Mouse (Mus musculus) midbrain, embryonic 11.5 days (tissue): ENCODE results near the gene Srprb. TPM values are rescaled to one million over a fixed set of nuclear protein-coding genes. Genes with fewer than 3 reads are reported as not detected.

Experiments used
- ATAC-seq: fragments of 200-750 bp; cut with Nextera tagmentation; 2 replicates; pipeline ENCODE4 v1.8.0; 2017; ENCODE audit warnings: moderate TSS enrichment, moderate library complexity; ENCODE audit not compliant: low FRiP score
- DNase-seq: peaks from one replicate; pipeline ENCODE4 v3.0.0; 2015; ENCODE audit warnings: low spot score; ENCODE audit errors: missing footprints
- H3K27ac ChIP-seq: fragments of 300-500 bp; sonication (generic); 2 replicates; pipeline ENCODE4 v1.5.1; 2014; ENCODE audit warnings: low read depth, low read length
- H3K27me3 ChIP-seq: fragments of 300-500 bp; sonication (generic); 2 replicates; pipeline ENCODE4 v1.6.1; 2014; ENCODE audit warnings: mild to moderate bottlenecking, low read length, moderate library complexity, mixed read lengths; ENCODE audit not compliant: control insufficient read depth, insufficient read depth
- H3K36me3 ChIP-seq: fragments of 300-500 bp; sonication (generic); 2 replicates; pipeline ENCODE4 v1.6.1; 2014; ENCODE audit warnings: mild to moderate bottlenecking, low read length, moderate library complexity, mixed read lengths; ENCODE audit not compliant: control insufficient read depth, insufficient read depth
- H3K4me1 ChIP-seq: fragments of 300-500 bp; sonication (generic); 2 replicates; pipeline ENCODE4 v1.6.1; 2014; ENCODE audit warnings: low read length; ENCODE audit not compliant: control insufficient read depth, insufficient read depth
- H3K4me2 ChIP-seq: fragments of 300-500 bp; sonication (generic); 2 replicates; pipeline ENCODE4 v1.6.1; 2014; ENCODE audit warnings: mild to moderate bottlenecking, moderate library complexity
- H3K4me3 ChIP-seq: fragments of 300-500 bp; sonication (generic); 2 replicates; pipeline ENCODE4 v1.5.1; 2014; ENCODE audit warnings: low read depth, low read length
- H3K9ac ChIP-seq: fragments of 300-500 bp; sonication (generic); 2 replicates; pipeline ENCODE4 v1.6.1; 2014; ENCODE audit warnings: low read length
- H3K9me3 ChIP-seq: fragments of 300-500 bp; sonication (generic); 2 replicates; pipeline ENCODE4 v1.6.1; 2016; ENCODE audit warnings: low read length; ENCODE audit not compliant: control insufficient read depth
- WGBS: fragments of 180-500 bp; shearing (Covaris S2); extraction: QIAGEN DNeasy Blood & Tissue Kit; methylation state at CpG from one replicate; pipeline ENCODE4 v1.1.7; 2014; 5-methylcytosine and 5-hydroxymethylcytosine counted together
- polyA plus RNA-seq: library from polyadenylated mRNA; unstranded; fragments of >200 nt; fragmentation: Nextera tagmentation; extraction: Ambion mirVana; gene quantifications from 2 replicates; pipeline ENCODE4 v1.2.1, GENCODE M21; 2014

The Srprb gene
- polyA plus RNA-seq, 1 experiment from 2014 or later: 62.6 TPM

- DNase-seq (no peak), ATAC-seq (no peak)
- H3K27ac ChIP-seq: no peak overlapping the region
- no peak overlapping the region for H3K4me2 ChIP-seq
- no peaks in the 10 kb centered on the region for H3K4me1 ChIP-seq
- H3K27me3 ChIP-seq: no peaks in the 10 kb centered on the region
- H3K36me3 ChIP-seq: no peaks in the 10 kb centered on the region; the same call in 1 of the 2 replicates
- WGBS: 86% methylated on average over 6 of the region's 6 CpGs
- H3K9ac ChIP-seq: no peak overlapping the region
- H3K9me3 ChIP-seq: no peaks in the 10 kb centered on the region
- no peak overlapping the region for H3K4me3 ChIP-seq
Measured at GRCm38 (mm10) chr9:103214281-103214680, 12.3 kb upstream of the Srprb start.

- Histone ChIP-seq H3K9me3 (no peaks in the 10 kb centered on the region), H3K4me1 (no peaks in the 10 kb centered on the region), H3K4me3 (no peak overlapping the region), H3K27me3 (no peaks in the 10 kb centered on the region), H3K27ac (no peak overlapping the region), H3K36me3 (no peaks in the 10 kb centered on the region; the same call in 1 of the 2 replicates), H3K4me2 (no peak overlapping the region), H3K9ac (no peak overlapping the region)
- WGBS: 85% methylated on average over 2 of the region's 2 CpGs
- no peak for ATAC-seq
- DNase-seq: no peak
Measured at GRCm38 (mm10) chr9:103213631-103214030, 11.7 kb upstream of the Srprb start.

GRCm38 (mm10) chr9:103212654-103213420, 10.9 kb upstream of the Srprb start:
- DNase-seq: no peak
- Histone ChIP-seq H3K4me2 (no peak overlapping the region), H3K9ac (no peak overlapping the region), H3K9me3 (no peaks in the 10 kb centered on the region), H3K4me1 (no peaks in the 10 kb centered on the region), H3K36me3 (no peaks in the 10 kb centered on the region; the same call in 1 of the 2 replicates), H3K27ac (no peak overlapping the region), H3K27me3 (no peaks in the 10 kb centered on the region), H3K4me3 (no peak overlapping the region)
- 84% methylated on average over 28 of the region's 28 CpGs for WGBS
- no peak for ATAC-seq

GRCm38 (mm10) chr9:103208802-103209423, 7.0 kb upstream of the Srprb start:
- Histone ChIP-seq H3K9me3 (no peaks in the 10 kb centered on the region), H3K4me1 (no peaks in the 10 kb centered on the region), H3K4me3 (no peak overlapping the region), H3K36me3 (no peaks in the 10 kb centered on the region; the same call in 1 of the 2 replicates), H3K9ac (no peak overlapping the region), H3K4me2 (no peak overlapping the region), H3K27ac (no peak overlapping the region), H3K27me3 (no peaks in the 10 kb centered on the region)
- no peak for ATAC-seq
- 53% methylated on average over 6 of the region's 6 CpGs for WGBS
- no peak for DNase-seq

GRCm38 (mm10) chr9:103207846-103208245, 5.9 kb upstream of the Srprb start:
- Histone ChIP-seq H3K36me3 (no peaks in the 10 kb centered on the region; the same call in 1 of the 2 replicates), H3K27ac (no peak overlapping the region), H3K4me1 (no peaks in the 10 kb centered on the region), H3K4me2 (peak overlapping the region; percentile 40), H3K9ac (no peak overlapping the region), H3K4me3 (0 out of 2 replicates have a peak overlapping the region, but pooled peaks have one; percentile 5), H3K27me3 (no peaks in the 10 kb centered on the region), H3K9me3 (no peaks in the 10 kb centered on the region)
- 12% methylated on average over 16 of the region's 16 CpGs for WGBS
- DNase-seq (peak; percentile 96), ATAC-seq (peak; percentile 91)

- Histone ChIP-seq H3K9ac (no peak overlapping the region), H3K36me3 (no peaks in the 10 kb centered on the region; the same call in 1 of the 2 replicates), H3K4me1 (no peaks in the 10 kb centered on the region), H3K9me3 (no peaks in the 10 kb centered on the region), H3K27ac (no peak overlapping the region), H3K27me3 (no peaks in the 10 kb centered on the region), H3K4me2 (no peak overlapping the region), H3K4me3 (no peak overlapping the region)
- WGBS: 92% methylated on average over 5 of the region's 5 CpGs
- no peak for DNase-seq
- ATAC-seq: no peak
Measured at GRCm38 (mm10) chr9:103205786-103206185, 3.8 kb upstream of the Srprb start.

- DNase-seq (no peak), ATAC-seq (no peak)
- Histone ChIP-seq H3K36me3 (peaks cover 8% of the 10 kb centered on the region), H3K27me3 (no peaks in the 10 kb centered on the region), H3K27ac (no peak overlapping the region), H3K9ac (no peak overlapping the region), H3K4me1 (no peaks in the 10 kb centered on the region), H3K9me3 (no peaks in the 10 kb centered on the region), H3K4me2 (no peak overlapping the region), H3K4me3 (no peak overlapping the region)
- WGBS: 86% methylated on average over 4 of the region's 4 CpGs
Measured at GRCm38 (mm10) chr9:103188416-103188815, 13.5 kb downstream of the Srprb start.

GRCm38 (mm10) chr9:103186747-103187146, 15.2 kb downstream of the Srprb start:
- WGBS: 80% methylated on average over 9 of the region's 9 CpGs
- ATAC-seq (no peak), DNase-seq (no peak)
- no peaks in the 10 kb centered on the region for H3K4me1 ChIP-seq
- no peak overlapping the region for H3K4me3 ChIP-seq
- H3K4me2 ChIP-seq: no peak overlapping the region
- no peaks in the 10 kb centered on the region for H3K9me3 ChIP-seq
- no peak overlapping the region for H3K27ac ChIP-seq
- no peaks in the 10 kb centered on the region for H3K27me3 ChIP-seq
- H3K36me3 ChIP-seq: peaks cover 8% of the 10 kb centered on the region
- H3K9ac ChIP-seq: no peak overlapping the region

GRCm38 (mm10) chr9:103185946-103186345, 16.0 kb downstream of the Srprb start:
- Histone ChIP-seq H3K36me3 (peaks cover 8% of the 10 kb centered on the region), H3K27ac (no peak overlapping the region), H3K9me3 (no peaks in the 10 kb centered on the region), H3K4me3 (no peak overlapping the region), H3K27me3 (no peaks in the 10 kb centered on the region), H3K9ac (no peak overlapping the region), H3K4me1 (0 out of 2 replicates have a peak, but pooled peaks cover 2% of the 10 kb centered on the region), H3K4me2 (no peak overlapping the region)
- ATAC-seq (no peak), DNase-seq (no peak)
- WGBS: 94% methylated on average over 8 of the region's 8 CpGs
